Mouse (Mus musculus) embryonic facial prominence, embryonic 12.5 days (tissue): ENCODE data around the gene Catsper3. TPM values are rescaled to one million over a fixed set of nuclear protein-coding genes. Genes with fewer than 3 reads are reported as not detected.

Experiments used
- polyA plus RNA-seq: library from polyadenylated mRNA; unstranded; fragments of >200 nt; fragmentation: Nextera tagmentation; extraction: Ambion mirVana; gene quantifications from 2 replicates; pipeline ENCODE4 v1.2.1, GENCODE M21; 2016

Catsper3 gene
- polyA plus RNA-seq, 1 experiment from 2014 or later = not detected

Other genes starting within 250 kb of the Catsper3 start
- gene Ddx41, start 247.9 kb upstream of the Catsper3 start, polyA plus RNA-seq = 78.5 and 80.3 TPM in 2 replicates
- gene Fam193b, start 213.4 kb upstream of the Catsper3 start, polyA plus RNA-seq = 59.5 and 65.6 TPM in 2 replicates
- 120 and 127 TPM in 2 replicates for gene Tmed9, start 210.8 kb upstream of the Catsper3 start, polyA plus RNA-seq
- gene B4galt7, start 184.7 kb upstream of the Catsper3 start, polyA plus RNA-seq = 35.3 and 38.9 TPM in 2 replicates
- gene Caml, start 161.6 kb upstream of the Catsper3 start, polyA plus RNA-seq = 67.0 and 69.7 TPM in 2 replicates
- 42.4 and 45.6 TPM in 2 replicates for gene Ddx46, start 149.5 kb upstream of the Catsper3 start, polyA plus RNA-seq
- 83.6 and 83.9 TPM in 2 replicates for gene B230219D22Rik, start 91.4 kb upstream of the Catsper3 start, polyA plus RNA-seq
- 99.8 and 103 TPM in 2 replicates for gene Txndc15, start 69.9 kb upstream of the Catsper3 start, polyA plus RNA-seq
- 56.6 TPM in 2 replicates for gene Pcbd2, start 57.2 kb upstream of the Catsper3 start, polyA plus RNA-seq
- gene Pitx1, start 51.6 kb downstream of the Catsper3 start, polyA plus RNA-seq = 99.0 and 157 TPM in 2 replicates